ENCODE assay signal across 8 mouse cellular contexts in genomic region chr5:30867712-30868111, GRCm38 (mm10). TPM values are rescaled to one million over a fixed set of nuclear protein-coding genes. Genes with fewer than 3 reads are reported as not detected.
A peak's percentile ranks its signal among the peaks of the same experiment; 100 is the strongest.
DNase-seq lines count a peak whose midpoint lies in the region; ATAC-seq and TF ChIP-seq lines count a peak whose summit lies in the region.

Gene Tmem214 (plus strand): TSS chr5:30868012.

- no peak for ATAC-seq in kidney, embryonic 14.5 days (ENCODE audit: low FRiP score, low TSS enrichment)
- no peak for ATAC-seq in intestine, postnatal 0 days
- ATAC-seq in midbrain, embryonic 11.5 days (ENCODE audit: low FRiP score): no peak

- no peak for DNase-seq in kidney, adult 9 months
- no peak for DNase-seq in adrenal gland, postnatal 14 days
- no peak for DNase-seq in gastrocnemius, postnatal 36 days
- DNase-seq in midbrain, embryonic 11.5 days (ENCODE audit: low spot score, missing footprints): no peak
- no peak for DNase-seq in ovary, postnatal 36 days (ENCODE audit: low spot score)
- DNase-seq in cerebellum, adult 9-10 months: no peak

- H3K27ac ChIP-seq in kidney, embryonic 14.5 days (ENCODE audit: low read depth, low read length): no peak within 1 kb of the TSS
- no peak within 1 kb of the TSS for H3K27ac ChIP-seq in intestine, postnatal 0 days (ENCODE audit: low read depth, low read length)
- H3K27ac ChIP-seq in midbrain, embryonic 11.5 days (ENCODE audit: low read depth, low read length): no peak within 1 kb of the TSS

- peaks cover 17% of the 10 kb centered on the region for H3K36me3 ChIP-seq in kidney, embryonic 14.5 days (ENCODE audit: control insufficient read depth, insufficient read depth, low read length)
- H3K36me3 ChIP-seq in intestine, postnatal 0 days (ENCODE audit: control insufficient read depth, insufficient read depth): peaks cover 21% of the 10 kb centered on the region
- peaks cover 10% of the 10 kb centered on the region for H3K36me3 ChIP-seq in midbrain, embryonic 11.5 days (ENCODE audit: control insufficient read depth, insufficient read depth, low read length)

- H3K4me1 ChIP-seq in kidney, embryonic 14.5 days (ENCODE audit: control insufficient read depth, insufficient read depth, low read length): peaks cover 5% of the 10 kb centered on the region
- no peaks in the 10 kb centered on the region for H3K4me1 ChIP-seq in intestine, postnatal 0 days (replicated peaks; ENCODE audit: control insufficient read depth, insufficient read depth, low read length)
- peaks cover 7% of the 10 kb centered on the region for H3K4me1 ChIP-seq in midbrain, embryonic 11.5 days (ENCODE audit: control insufficient read depth, insufficient read depth, low read length)

- TF ChIP-seq CTCF in intestine, postnatal 0 days (IDR thresholded peaks at IDR 0.05; ENCODE audit: low read depth): no peak

- intact Hi-C loops in gastrocnemius, postnatal 36 days (cut with DNase I): loop anchor here (5.0 kb wide), 1 partner anchor 55 kb away; the partner anchor contains the start of gene Mapre3

- H3K27me3 ChIP-seq in kidney, embryonic 14.5 days (ENCODE audit: control insufficient read depth, insufficient read depth, low read length): no peaks in the 10 kb centered on the region
- no peaks in the 10 kb centered on the region for H3K27me3 ChIP-seq in intestine, postnatal 0 days (replicated peaks; ENCODE audit: control insufficient read depth, insufficient read depth, low read length)
- no peaks in the 10 kb centered on the region for H3K27me3 ChIP-seq in midbrain, embryonic 11.5 days (ENCODE audit: control insufficient read depth, insufficient read depth, low read length)

- no peaks in the 10 kb centered on the region for H3K9me3 ChIP-seq in kidney, embryonic 14.5 days (ENCODE audit: control insufficient read depth, low read length)
- H3K9me3 ChIP-seq in intestine, postnatal 0 days (ENCODE audit: control insufficient read depth): no peaks in the 10 kb centered on the region
- no peaks in the 10 kb centered on the region for H3K9me3 ChIP-seq in midbrain, embryonic 11.5 days (ENCODE audit: control insufficient read depth, low read length)

- H3K9ac ChIP-seq in kidney, embryonic 14.5 days (ENCODE audit: low read depth, low read length): no peak within 1 kb of the TSS
- H3K9ac ChIP-seq in intestine, postnatal 0 days (ENCODE audit: low read depth, low read length): no peak within 1 kb of the TSS
- H3K9ac ChIP-seq in midbrain, embryonic 11.5 days (ENCODE audit: low read length): no peak within 1 kb of the TSS

- WGBS in kidney, embryonic 14.5 days: 97% methylated on average over 3 of the region's 3 CpGs
- 95% methylated on average over 3 of the region's 3 CpGs for WGBS in intestine, postnatal 0 days
- 93% methylated on average over 3 of the region's 3 CpGs for whole genome bisulfite sequencing in midbrain, embryonic 11.5 days

- no peak within 1 kb of the TSS for H3K4me3 ChIP-seq in kidney, embryonic 14.5 days (ENCODE audit: low read length)
- no peak within 1 kb of the TSS for H3K4me3 ChIP-seq in intestine, postnatal 0 days (ENCODE audit: low read depth, low read length)
- no peak within 1 kb of the TSS for H3K4me3 ChIP-seq in midbrain, embryonic 11.5 days (ENCODE audit: low read depth, low read length)

- no peak within 1 kb of the TSS for H3K4me2 ChIP-seq in kidney, embryonic 14.5 days (replicated peaks; ENCODE audit: low read depth, low read length)
- H3K4me2 ChIP-seq in intestine, postnatal 0 days (replicated peaks; ENCODE audit: low read depth): peak within 1 kb of the TSS; percentile 64; the same call in 1 of the 2 replicates
- H3K4me2 ChIP-seq in midbrain, embryonic 11.5 days: no peak within 1 kb of the TSS

RNA-seq across cellular contexts. Expression of gene Tmem214, which starts in this region (rescaled TPM):
- polyA plus RNA-seq in kidney, embryonic 14.5 days (2014; fragmentation: Nextera tagmentation; extraction: Ambion mirVana): 53.1 and 65.1 TPM in 2 replicates
- total RNA-seq in adrenal gland, postnatal 14 days (2021): 48.5 and 55.1 TPM in 2 replicates
- 10 to 100 TPM; 25.0 to 31.5 TPM for total RNA-seq in gastrocnemius, postnatal 36 days (2021)
- polyA plus RNA-seq in intestine, postnatal 0 days (2015; fragmentation: Nextera tagmentation; extraction: Ambion mirVana): 46.1 and 47.6 TPM in 2 replicates
- polyA plus RNA-seq in midbrain, embryonic 11.5 days (2014; fragmentation: Nextera tagmentation; extraction: Ambion mirVana): 32.5 and 35.4 TPM in 2 replicates
